Mouse (Mus musculus) intestine, embryonic 15.5 days (tissue): ENCODE data around the gene Wdr54. TPM values are rescaled to one million over a fixed set of nuclear protein-coding genes. Genes with fewer than 3 reads are reported as not detected.

Source experiments
- ATAC-seq: fragments of 200-750 bp; cut with Nextera tagmentation; 2 replicates; pipeline ENCODE4 v1.8.0; 2017; ENCODE audit warnings: moderate TSS enrichment, moderate library complexity
- H3K27ac ChIP-seq: fragments of 300-500 bp; sonication (generic); 2 replicates; pipeline ENCODE4 v1.5.1; 2015; ENCODE audit warnings: mild to moderate bottlenecking, inconsistent platforms
- H3K27me3 ChIP-seq: fragments of 300-500 bp; sonication (generic); replicated peaks from 2 replicates; pipeline ENCODE4 v1.6.1; 2015; ENCODE audit warnings: inconsistent platforms
- H3K36me3 ChIP-seq: fragments of 300-500 bp; sonication (generic); 2 replicates; pipeline ENCODE4 v1.6.1; 2015; ENCODE audit warnings: inconsistent platforms
- H3K4me1 ChIP-seq: fragments of 300-500 bp; sonication (generic); replicated peaks from 2 replicates; pipeline ENCODE4 v1.6.1; 2015; ENCODE audit warnings: inconsistent platforms
- H3K4me2 ChIP-seq: fragments of 300-500 bp; sonication (generic); replicated peaks from 2 replicates; pipeline ENCODE4 v1.6.1; 2015; ENCODE audit warnings: mild to moderate bottlenecking, inconsistent platforms
- H3K4me3 ChIP-seq: fragments of 300-500 bp; sonication (generic); replicated peaks from 2 replicates; pipeline ENCODE4 v1.5.1; 2015; ENCODE audit warnings: inconsistent platforms
- H3K9ac ChIP-seq: fragments of 300-500 bp; sonication (generic); 2 replicates; pipeline ENCODE4 v1.6.1; 2015; ENCODE audit warnings: inconsistent platforms
- H3K9me3 ChIP-seq: fragments of 300-500 bp; sonication (generic); 2 replicates; pipeline ENCODE4 v1.6.1; 2016; ENCODE audit warnings: inconsistent platforms
- WGBS: fragments of 180-500 bp; shearing (Covaris S2); methylation state at CpG from one replicate; pipeline ENCODE4 v1.1.7; 2015; 5-methylcytosine and 5-hydroxymethylcytosine counted together
- polyA plus RNA-seq: library from polyadenylated mRNA; unstranded; fragments of >200 nt; fragmentation: Nextera tagmentation; extraction: Ambion mirVana; gene quantifications from 2 replicates; pipeline ENCODE4 v1.2.1, GENCODE M21; 2015

The Wdr54 gene
- polyA plus RNA-seq, 1 experiment from 2014 or later: 3.9 TPM

GRCm38 (mm10) chr6:83153485-83153884 is 2.7 kb downstream of the Wdr54 start:
- Histone ChIP-seq H3K9ac (no peak overlapping the region), H3K4me2 (no peak overlapping the region), H3K9me3 (no peaks in the 10 kb centered on the region), H3K27ac (no peak overlapping the region), H3K36me3 (peaks cover 14% of the 10 kb centered on the region; the same call in 1 of the 2 replicates), H3K4me3 (no peak overlapping the region), H3K27me3 (no peaks in the 10 kb centered on the region), H3K4me1 (peaks cover 5% of the 10 kb centered on the region)
- 69% methylated on average over 5 of the region's 5 CpGs for WGBS
- peak; percentile 60 for ATAC-seq

- Histone ChIP-seq H3K4me1 (peaks cover 5% of the 10 kb centered on the region), H3K36me3 (peaks cover 14% of the 10 kb centered on the region; the same call in 1 of the 2 replicates), H3K27ac (no peak overlapping the region), H3K9ac (no peak overlapping the region), H3K4me3 (no peak overlapping the region), H3K4me2 (no peak overlapping the region), H3K9me3 (no peaks in the 10 kb centered on the region), H3K27me3 (no peaks in the 10 kb centered on the region)
- ATAC-seq: 0 out of 2 replicates have a peak, but pooled peaks have one; percentile 11
- 85% methylated on average over 12 of the region's 12 CpGs for WGBS
Measured at GRCm38 (mm10) chr6:83153038-83153437, 3.2 kb downstream of the Wdr54 start.

- Histone ChIP-seq H3K4me1 (peaks cover 5% of the 10 kb centered on the region), H3K27me3 (no peaks in the 10 kb centered on the region), H3K4me2 (no peak overlapping the region), H3K4me3 (no peak overlapping the region), H3K36me3 (peaks cover 24% of the 10 kb centered on the region; the same call in 1 of the 2 replicates), H3K9me3 (no peaks in the 10 kb centered on the region), H3K27ac (no peak overlapping the region), H3K9ac (no peak overlapping the region)
- ATAC-seq: no peak
- 46% methylated on average over 8 of the region's 8 CpGs for WGBS
Measured at GRCm38 (mm10) chr6:83151721-83152120, 4.5 kb downstream of the Wdr54 start.

- Histone ChIP-seq H3K4me2 (no peak overlapping the region), H3K4me1 (peaks cover 3% of the 10 kb centered on the region), H3K27me3 (no peaks in the 10 kb centered on the region), H3K36me3 (peaks cover 24% of the 10 kb centered on the region; the same call in 1 of the 2 replicates), H3K9ac (no peak overlapping the region), H3K4me3 (no peak overlapping the region), H3K9me3 (no peaks in the 10 kb centered on the region), H3K27ac (no peak overlapping the region)
- WGBS: 68% methylated on average over 7 of the region's 7 CpGs
- no peak for ATAC-seq
Measured at GRCm38 (mm10) chr6:83147280-83147679, 8.9 kb downstream of the Wdr54 start.

GRCm38 (mm10) chr6:83145805-83146204 is 10.4 kb downstream of the Wdr54 start:
- Histone ChIP-seq H3K27ac (no peak overlapping the region), H3K27me3 (no peaks in the 10 kb centered on the region), H3K4me2 (no peak overlapping the region), H3K4me1 (peaks cover 12% of the 10 kb centered on the region), H3K9me3 (no peaks in the 10 kb centered on the region), H3K4me3 (no peak overlapping the region), H3K9ac (no peak overlapping the region), H3K36me3 (peaks cover 19% of the 10 kb centered on the region; the same call in 1 of the 2 replicates)
- WGBS: 63% methylated on average over 9 of the region's 9 CpGs
- no peak for ATAC-seq

GRCm38 (mm10) chr6:83145209-83145608 is 11.0 kb downstream of the Wdr54 start:
- no peak overlapping the region for H3K4me2 ChIP-seq
- H3K27me3 ChIP-seq: no peaks in the 10 kb centered on the region
- ATAC-seq: no peak
- H3K4me1 ChIP-seq: peaks cover 12% of the 10 kb centered on the region
- H3K27ac ChIP-seq: no peak overlapping the region
- WGBS: 62% methylated on average over 2 of the region's 2 CpGs
- no peaks in the 10 kb centered on the region for H3K9me3 ChIP-seq
- H3K36me3 ChIP-seq: peaks cover 19% of the 10 kb centered on the region; the same call in 1 of the 2 replicates
- H3K4me3 ChIP-seq: no peak overlapping the region
- H3K9ac ChIP-seq: no peak overlapping the region

GRCm38 (mm10) chr6:83142886-83143285 is 13.3 kb downstream of the Wdr54 start:
- Histone ChIP-seq H3K36me3 (peaks cover 10% of the 10 kb centered on the region; the same call in 1 of the 2 replicates), H3K4me2 (no peak overlapping the region), H3K9me3 (no peaks in the 10 kb centered on the region), H3K4me3 (no peak overlapping the region), H3K9ac (no peak overlapping the region), H3K27ac (no peak overlapping the region), H3K4me1 (peaks cover 24% of the 10 kb centered on the region), H3K27me3 (no peaks in the 10 kb centered on the region)
- WGBS: 60% methylated on average over 11 of the region's 11 CpGs
- ATAC-seq: no peak

- Histone ChIP-seq H3K9ac (peak overlapping the region; percentile 45; the same call in 1 of the 2 replicates), H3K9me3 (no peaks in the 10 kb centered on the region), H3K4me2 (peak overlapping the region; percentile 63), H3K36me3 (peaks cover 6% of the 10 kb centered on the region; the same call in 1 of the 2 replicates), H3K27ac (no peak overlapping the region), H3K27me3 (no peaks in the 10 kb centered on the region), H3K4me1 (peaks cover 26% of the 10 kb centered on the region), H3K4me3 (peak overlapping the region; percentile 19)
- 11% methylated on average over 41 of the region's 41 CpGs for whole genome bisulfite sequencing
- ATAC-seq: no peak
Measured at GRCm38 (mm10) chr6:83142211-83142731, 13.9 kb downstream of the Wdr54 start.

- no peaks in the 10 kb centered on the region for H3K36me3 ChIP-seq
- 46% methylated on average over 4 of the region's 4 CpGs for WGBS
- H3K27me3 ChIP-seq: no peaks in the 10 kb centered on the region
- no peak overlapping the region for H3K4me3 ChIP-seq
- H3K9me3 ChIP-seq: no peaks in the 10 kb centered on the region
- peaks cover 26% of the 10 kb centered on the region for H3K4me1 ChIP-seq
- no peak overlapping the region for H3K27ac ChIP-seq
- H3K4me2 ChIP-seq: peak overlapping the region; percentile 63
- no peak for ATAC-seq
- H3K9ac ChIP-seq: peak overlapping the region; percentile 45; the same call in 1 of the 2 replicates
Measured at GRCm38 (mm10) chr6:83141636-83142035, 14.6 kb downstream of the Wdr54 start.

GRCm38 (mm10) chr6:83140044-83140443 is 16.2 kb downstream of the Wdr54 start:
- H3K9me3 ChIP-seq: no peaks in the 10 kb centered on the region
- 91% methylated on average over 8 of the region's 8 CpGs for WGBS
- H3K27ac ChIP-seq: no peak overlapping the region
- no peak overlapping the region for H3K9ac ChIP-seq
- H3K36me3 ChIP-seq: no peaks in the 10 kb centered on the region
- H3K4me2 ChIP-seq: no peak overlapping the region
- H3K4me1 ChIP-seq: peaks cover 42% of the 10 kb centered on the region
- no peak for ATAC-seq
- H3K4me3 ChIP-seq: no peak overlapping the region
- no peaks in the 10 kb centered on the region for H3K27me3 ChIP-seq

- H3K9me3 ChIP-seq: no peaks in the 10 kb centered on the region
- peak; percentile 23 for ATAC-seq
- no peaks in the 10 kb centered on the region for H3K27me3 ChIP-seq
- peak overlapping the region; percentile 76 for H3K9ac ChIP-seq
- no peaks in the 10 kb centered on the region for H3K36me3 ChIP-seq
- peaks cover 49% of the 10 kb centered on the region for H3K4me1 ChIP-seq
- H3K4me3 ChIP-seq: peak overlapping the region; percentile 52
- peak overlapping the region; percentile 99 for H3K27ac ChIP-seq
- H3K4me2 ChIP-seq: peak overlapping the region; percentile 75
- WGBS: 1% methylated on average over 11 of the region's 11 CpGs
Measured at GRCm38 (mm10) chr6:83138056-83138455, 18.1 kb downstream of the Wdr54 start.

GRCm38 (mm10) chr6:83137576-83137950 is 18.6 kb downstream of the Wdr54 start:
- Histone ChIP-seq H3K36me3 (no peaks in the 10 kb centered on the region), H3K4me1 (peaks cover 49% of the 10 kb centered on the region)
- 0% methylated on average over 12 of the region's 12 CpGs for WGBS

More at GRCm38 (mm10) chr6:83137576-83137950, 18.6 kb downstream of the Wdr54 start:
- Histone ChIP-seq H3K9ac (peak overlapping the region; percentile 76), H3K9me3 (no peaks in the 10 kb centered on the region), H3K27me3 (no peaks in the 10 kb centered on the region), H3K27ac (peak overlapping the region; percentile 99), H3K4me3 (peak overlapping the region; percentile 52), H3K4me2 (peak overlapping the region; percentile 75)
- ATAC-seq: peak; percentile 83
